Mouse (Mus musculus) limb, embryonic 15.5 days (tissue): ENCODE measurements around the gene Olfr746. TPM values are rescaled to one million over a fixed set of nuclear protein-coding genes. Genes with fewer than 3 reads are reported as not detected.

Experiments used
- ATAC-seq: fragments of 200-750 bp; cut with Nextera tagmentation; 2 replicates; pipeline ENCODE4 v1.8.0; 2017; ENCODE audit warnings: low read depth, moderate TSS enrichment; ENCODE audit not compliant: insufficient number of reproducible peaks, low FRiP score, low TSS enrichment
- H3K27ac ChIP-seq: fragments of 300-500 bp; sonication (generic); 2 replicates; pipeline ENCODE4 v1.5.1; 2015; ENCODE audit warnings: moderate library complexity, mild to moderate bottlenecking, inconsistent platforms
- H3K27me3 ChIP-seq: fragments of 300-500 bp; sonication (generic); 2 replicates; pipeline ENCODE4 v1.6.1; 2015; ENCODE audit warnings: inconsistent platforms
- H3K36me3 ChIP-seq: fragments of 300-500 bp; sonication (generic); 2 replicates; pipeline ENCODE4 v1.6.1; 2015; ENCODE audit warnings: inconsistent platforms
- H3K4me1 ChIP-seq: fragments of 300-500 bp; sonication (generic); 2 replicates; pipeline ENCODE4 v1.6.1; 2015; ENCODE audit warnings: inconsistent platforms
- H3K4me2 ChIP-seq: fragments of 300-500 bp; sonication (generic); 2 replicates; pipeline ENCODE4 v1.6.1; 2015; ENCODE audit warnings: mild to moderate bottlenecking, inconsistent platforms
- H3K4me3 ChIP-seq: fragments of 300-500 bp; sonication (generic); 2 replicates; pipeline ENCODE4 v1.5.1; 2015; ENCODE audit warnings: mild to moderate bottlenecking, inconsistent platforms
- H3K9ac ChIP-seq: fragments of 300-500 bp; sonication (generic); 2 replicates; pipeline ENCODE4 v1.6.1; 2015; ENCODE audit warnings: inconsistent platforms
- H3K9me3 ChIP-seq: fragments of 300-500 bp; sonication (generic); 2 replicates; pipeline ENCODE4 v1.6.1; 2016; ENCODE audit warnings: inconsistent platforms
- WGBS: fragments of 180-500 bp; shearing (Covaris S2); methylation state at CpG from one replicate; pipeline ENCODE4 v1.1.7; 2015; 5-methylcytosine and 5-hydroxymethylcytosine counted together
- polyA plus RNA-seq: library from polyadenylated mRNA; unstranded; fragments of >200 nt; fragmentation: Nextera tagmentation; extraction: Ambion mirVana; gene quantifications from 2 replicates; pipeline ENCODE4 v1.2.1, GENCODE M21; 2015

Gene Olfr746
- not detected in 2 replicates for polyA plus RNA-seq

GRCm38 (mm10) chr14:50646783-50647182, at the start of gene Olfr746:
Olfr746 (plus strand) TSS chr14:50647083.
- no peak for ATAC-seq
- Histone ChIP-seq H3K9ac (no peak within 1 kb of the TSS), H3K27ac (no peak within 1 kb of the TSS), H3K9me3 (no peaks in the 10 kb centered on the region), H3K4me3 (no peak within 1 kb of the TSS), H3K4me1 (no peaks in the 10 kb centered on the region), H3K4me2 (no peak within 1 kb of the TSS), H3K36me3 (no peaks in the 10 kb centered on the region), H3K27me3 (no peaks in the 10 kb centered on the region)

- no peak for ATAC-seq
- Histone ChIP-seq H3K27ac (no peak within 1 kb of the TSS), H3K9me3 (no peaks in the 10 kb centered on the region), H3K4me3 (no peak within 1 kb of the TSS), H3K4me2 (no peak within 1 kb of the TSS), H3K9ac (no peak within 1 kb of the TSS), H3K27me3 (no peaks in the 10 kb centered on the region), H3K36me3 (no peaks in the 10 kb centered on the region), H3K4me1 (no peaks in the 10 kb centered on the region)
- 92% methylated on average over 2 of the region's 2 CpGs for WGBS
These were observed 32.3 kb upstream of the Olfr746 start, which contains the start of gene Olfr744 for GRCm38 (mm10) chr14:50614579-50614978. Olfr744 (plus strand) TSS chr14:50614879.

DNA sequence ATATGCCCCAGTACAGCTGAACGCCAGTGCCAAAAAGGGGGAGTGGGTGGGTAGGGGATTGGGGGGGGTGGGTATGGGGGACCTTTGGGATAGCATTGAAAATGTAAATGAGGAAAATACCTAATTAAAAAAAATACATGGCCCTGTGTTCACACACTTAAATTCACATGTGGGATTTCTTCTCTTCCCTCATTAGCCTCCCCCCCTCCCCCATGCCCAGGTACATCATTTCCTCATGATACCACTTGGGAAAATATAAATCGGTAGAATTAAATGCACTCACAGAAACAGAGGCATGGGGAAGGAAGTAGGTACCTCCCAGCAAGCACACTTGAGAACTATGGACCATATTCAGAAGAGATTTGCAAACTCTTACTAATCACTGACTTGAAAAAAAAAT, 7.8 kb upstream of the Olfr746 start, which contains the start of gene Olfr745:
Gene Olfr745, plus strand, starts transcription at position 301 of the 400 bp plus-strand sequence.
- ATAC-seq, result no peak
- no peaks in the 10 kb centered on the region for H3K9me3 ChIP-seq
- H3K4me1 ChIP-seq, result no peaks in the 10 kb centered on the region
- no peaks in the 10 kb centered on the region for H3K36me3 ChIP-seq
- no peak within 1 kb of the TSS for H3K4me3 ChIP-seq
- 89% methylated on average over 2 of the region's 2 CpGs for WGBS
- no peak within 1 kb of the TSS for H3K9ac ChIP-seq
- H3K27ac ChIP-seq, result no peak within 1 kb of the TSS
- H3K4me2 ChIP-seq, result no peak within 1 kb of the TSS
- no peaks in the 10 kb centered on the region for H3K27me3 ChIP-seq

GRCm38 (mm10) chr14:50693106-50693505, 46.2 kb downstream of the Olfr746 start, which contains the start of gene Olfr747:
Olfr747 (minus strand) TSS chr14:50693206.
- 84% methylated on average over 3 of the region's 3 CpGs for WGBS
- Histone ChIP-seq H3K27ac (no peak within 1 kb of the TSS), H3K9ac (no peak within 1 kb of the TSS), H3K36me3 (no peaks in the 10 kb centered on the region), H3K4me1 (no peaks in the 10 kb centered on the region), H3K4me3 (no peak within 1 kb of the TSS), H3K27me3 (no peaks in the 10 kb centered on the region), H3K9me3 (no peaks in the 10 kb centered on the region), H3K4me2 (no peak within 1 kb of the TSS)
- ATAC-seq, result no peak

Other genes starting within 250 kb of the Olfr746 start
- not detected in 2 replicates for gene Olfr738, start 239.5 kb upstream of the Olfr746 start, polyA plus RNA-seq
- gene Olfr739, start 228.5 kb upstream of the Olfr746 start, polyA plus RNA-seq, result not detected in 2 replicates
- not detected in 2 replicates for gene Olfr740, start 201.5 kb upstream of the Olfr746 start, polyA plus RNA-seq
- not detected in 2 replicates for gene Olfr741, start 174.3 kb upstream of the Olfr746 start, polyA plus RNA-seq
- not detected in 2 replicates for gene Olfr742, start 143.5 kb upstream of the Olfr746 start, polyA plus RNA-seq
- gene Olfr743, start 125.2 kb upstream of the Olfr746 start, polyA plus RNA-seq, result not detected in 2 replicates
- gene Olfr744, start 32.2 kb upstream of the Olfr746 start, polyA plus RNA-seq, result not detected in 2 replicates
- gene Olfr745, start 7.7 kb upstream of the Olfr746 start, polyA plus RNA-seq, result not detected in 2 replicates
- gene Olfr747, start 46.1 kb downstream of the Olfr746 start, polyA plus RNA-seq, result not detected in 2 replicates
- not detected in 2 replicates for gene Olfr748, start 60.3 kb downstream of the Olfr746 start, polyA plus RNA-seq
- not detected in 2 replicates for gene Olfr749, start 98.0 kb downstream of the Olfr746 start, polyA plus RNA-seq
- 59.8 and 63.1 TPM in 2 replicates for gene Ttc5, start 138.4 kb downstream of the Olfr746 start, polyA plus RNA-seq
- not detected in 2 replicates for gene Ccnb1ip1, start 160.6 kb downstream of the Olfr746 start, polyA plus RNA-seq
- gene Parp2, start 160.8 kb downstream of the Olfr746 start, polyA plus RNA-seq, result 52.0 and 52.3 TPM in 2 replicates
- gene Tep1, start 223.5 kb downstream of the Olfr746 start, polyA plus RNA-seq, result 5.0 and 6.2 TPM in 2 replicates